Mouse (Mus musculus) neural tube, embryonic 15.5 days (tissue): Measurements from ENCODE around the gene Mien1. TPM values are rescaled to one million over a fixed set of nuclear protein-coding genes. Genes with fewer than 3 reads are reported as not detected.

Source experiments
- ATAC-seq: fragments of 200-750 bp; cut with Nextera tagmentation; 2 replicates; pipeline ENCODE4 v1.8.0; 2017; ENCODE audit warnings: mild to moderate bottlenecking, moderate TSS enrichment, moderate library complexity; ENCODE audit not compliant: low FRiP score
- H3K27ac ChIP-seq: fragments of 300-500 bp; sonication (generic); replicated peaks from 2 replicates; pipeline ENCODE4 v1.5.1; 2015; ENCODE audit warnings: mild to moderate bottlenecking, inconsistent platforms
- H3K27me3 ChIP-seq: fragments of 300-500 bp; sonication (generic); replicated peaks from 2 replicates; pipeline ENCODE4 v1.6.1; 2015; ENCODE audit warnings: inconsistent platforms
- H3K36me3 ChIP-seq: fragments of 300-500 bp; sonication (generic); 2 replicates; pipeline ENCODE4 v1.6.1; 2015; ENCODE audit warnings: inconsistent platforms
- H3K4me1 ChIP-seq: fragments of 300-500 bp; sonication (generic); 2 replicates; pipeline ENCODE4 v1.6.1; 2015; ENCODE audit warnings: inconsistent platforms
- H3K4me2 ChIP-seq: fragments of 300-500 bp; sonication (generic); 2 replicates; pipeline ENCODE4 v1.6.1; 2015; ENCODE audit warnings: inconsistent platforms, mild to moderate bottlenecking, moderate library complexity
- H3K4me3 ChIP-seq: fragments of 300-500 bp; sonication (generic); replicated peaks from 2 replicates; pipeline ENCODE4 v1.5.1; 2015; ENCODE audit warnings: mild to moderate bottlenecking, inconsistent platforms
- H3K9ac ChIP-seq: fragments of 300-500 bp; sonication (generic); replicated peaks from 2 replicates; pipeline ENCODE4 v1.6.1; 2015; ENCODE audit warnings: mild to moderate bottlenecking, inconsistent platforms
- H3K9me3 ChIP-seq: fragments of 300-500 bp; sonication (generic); replicated peaks from 2 replicates; pipeline ENCODE4 v1.6.1; 2016; ENCODE audit warnings: inconsistent platforms
- WGBS: fragments of 180-500 bp; shearing (Covaris S2); methylation state at CpG from one replicate; pipeline ENCODE4 v1.1.7; 2015; ENCODE audit warnings: mixed read lengths; 5-methylcytosine and 5-hydroxymethylcytosine counted together
- polyA plus RNA-seq: library from polyadenylated mRNA; unstranded; fragments of >200 nt; fragmentation: Nextera tagmentation; extraction: Ambion mirVana; gene quantifications from 2 replicates; pipeline ENCODE4 v1.2.1, GENCODE M21; 2015

The Mien1 gene
- polyA plus RNA-seq, 1 experiment from 2014 or later = 278 TPM

DNA sequence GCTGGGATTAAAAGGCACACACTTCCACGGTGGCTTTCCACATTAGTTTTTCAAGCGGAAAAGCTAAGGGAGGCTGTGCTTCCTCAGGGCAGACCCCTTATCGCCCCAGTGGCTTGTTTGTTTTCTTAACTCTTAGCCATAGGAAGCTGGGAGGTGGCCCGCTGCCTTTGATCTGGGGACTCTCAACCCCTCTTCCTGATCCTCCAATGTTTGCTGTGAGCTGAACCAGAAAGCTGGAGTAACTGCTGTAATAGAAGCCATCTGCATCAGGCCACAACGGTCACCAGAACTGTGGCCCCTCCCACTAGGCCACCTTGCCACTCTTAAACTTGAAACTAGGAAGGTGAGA, 7.4 kb upstream of the Mien1 start, which contains the start of gene Grb7:
Gene Grb7 (plus strand): TSS at position 182 of the 349 bp plus-strand sequence.
- Histone ChIP-seq H3K27ac (no peak within 1 kb of the TSS), H3K9ac (no peak within 1 kb of the TSS), H3K27me3 (peaks cover 37% of the 10 kb centered on the region), H3K36me3 (no peaks in the 10 kb centered on the region), H3K9me3 (no peaks in the 10 kb centered on the region), H3K4me1 (peaks cover 10% of the 10 kb centered on the region; the same call in 1 of the 2 replicates), H3K4me2 (peak within 1 kb of the TSS; percentile 30), H3K4me3 (peak within 1 kb of the TSS; percentile 4; the same call in 1 of the 2 replicates)
- WGBS = 17% methylated on average over 5 of the region's 5 CpGs
- ATAC-seq = no peak

DNA sequence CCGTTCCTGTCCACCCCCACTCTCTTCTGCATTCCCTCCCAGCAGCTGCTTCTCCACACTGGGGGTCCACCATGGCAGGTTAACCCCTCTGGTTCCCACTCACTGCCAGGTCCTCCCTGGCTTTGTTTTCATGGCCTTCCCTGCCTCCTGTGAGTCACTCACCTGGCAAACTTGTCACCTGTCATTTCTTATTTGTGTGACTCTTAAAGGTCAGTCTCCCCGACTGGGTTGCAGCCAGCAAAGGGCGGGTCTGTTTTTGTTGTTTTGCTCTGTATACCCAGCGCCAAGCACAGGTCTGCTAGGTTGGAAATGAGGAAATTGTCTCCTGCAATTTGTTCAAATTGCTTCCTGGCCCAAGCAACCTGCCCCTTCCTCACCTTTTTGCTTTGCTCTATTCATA, 6.9 kb upstream of the Mien1 start:
- no peak for ATAC-seq
- Histone ChIP-seq H3K4me3 (no peak overlapping the region), H3K4me1 (peaks cover 10% of the 10 kb centered on the region; the same call in 1 of the 2 replicates), H3K36me3 (no peaks in the 10 kb centered on the region), H3K9me3 (no peaks in the 10 kb centered on the region), H3K27ac (no peak overlapping the region), H3K9ac (no peak overlapping the region), H3K4me2 (no peak overlapping the region), H3K27me3 (peaks cover 37% of the 10 kb centered on the region)
- WGBS = 72% methylated on average over 4 of the region's 4 CpGs

DNA sequence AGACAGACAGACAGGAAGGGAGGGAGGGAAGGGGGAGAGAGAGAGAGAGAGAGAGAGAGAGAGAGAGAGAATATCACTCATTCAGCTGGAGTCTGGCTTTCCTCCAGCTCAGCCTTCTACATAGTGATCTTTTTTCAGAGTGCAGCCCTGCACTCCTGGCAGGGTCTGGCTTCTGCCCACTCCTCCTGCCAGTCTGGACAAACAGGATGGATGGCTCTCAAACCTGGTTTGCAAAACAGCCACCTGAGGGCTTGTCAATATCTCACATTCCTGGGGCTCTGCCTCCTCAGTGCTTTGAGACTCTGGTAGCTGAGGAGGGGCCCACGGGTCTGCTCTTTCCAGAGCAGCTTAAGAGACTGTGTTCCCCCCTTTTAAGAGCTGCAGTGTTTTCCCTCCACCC, 6.4 kb upstream of the Mien1 start:
- Histone ChIP-seq H3K4me2 (no peak overlapping the region), H3K4me1 (peaks cover 10% of the 10 kb centered on the region; the same call in 1 of the 2 replicates), H3K9me3 (no peaks in the 10 kb centered on the region), H3K4me3 (no peak overlapping the region), H3K36me3 (no peaks in the 10 kb centered on the region), H3K27me3 (peaks cover 37% of the 10 kb centered on the region), H3K27ac (no peak overlapping the region), H3K9ac (no peak overlapping the region)
- WGBS = 56% methylated on average over 1 of the region's 1 CpGs
- ATAC-seq = no peak

DNA sequence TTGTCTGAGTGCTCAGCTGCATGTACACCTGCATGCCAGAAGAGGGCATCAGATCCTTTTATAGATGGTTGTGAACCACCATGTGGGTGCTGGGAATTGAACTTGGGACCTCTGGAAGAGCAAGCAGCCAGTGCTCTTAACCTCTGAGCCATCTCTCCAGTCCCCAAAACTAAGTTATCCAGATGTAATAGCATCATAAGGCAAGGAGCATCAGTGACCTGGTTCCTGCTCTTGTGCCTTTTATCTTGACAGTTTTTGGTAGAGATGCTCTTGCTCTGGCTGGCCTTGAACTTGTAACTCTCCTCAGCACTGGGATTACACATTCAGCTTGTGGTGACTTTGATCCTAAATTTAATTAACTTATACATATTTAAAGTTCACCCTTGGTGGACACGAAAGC, 4.9 kb upstream of the Mien1 start:
- Histone ChIP-seq H3K4me2 (no peak overlapping the region), H3K36me3 (no peaks in the 10 kb centered on the region), H3K9ac (no peak overlapping the region), H3K4me1 (peaks cover 12% of the 10 kb centered on the region), H3K27me3 (peaks cover 31% of the 10 kb centered on the region), H3K27ac (no peak overlapping the region), H3K4me3 (no peak overlapping the region), H3K9me3 (no peaks in the 10 kb centered on the region)
- 94% methylated on average over 1 of the region's 1 CpGs for WGBS
- no peak for ATAC-seq

DNA sequence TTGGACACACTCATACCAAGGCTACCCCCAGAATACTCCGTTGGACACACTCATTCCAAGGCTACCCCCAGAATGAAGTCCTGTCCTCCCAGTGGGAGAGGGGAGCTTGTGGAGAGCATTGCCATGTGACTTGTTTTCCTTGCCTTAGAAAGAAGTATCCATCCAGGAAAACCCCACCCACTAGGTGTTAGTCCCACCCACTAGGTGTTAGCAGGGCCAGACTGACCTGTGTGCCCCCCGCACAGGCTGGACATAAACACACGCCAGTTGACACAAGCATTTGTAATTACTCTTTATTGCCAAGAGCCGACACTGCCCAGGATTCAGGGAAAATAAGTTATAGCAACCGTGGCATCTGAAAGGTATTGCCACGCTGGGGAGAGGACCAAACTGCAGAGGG, 1.4 kb downstream of the Mien1 start:
- peak overlapping the region; percentile 76; the same call in 1 of the 2 replicates for H3K4me2 ChIP-seq
- no peaks in the 10 kb centered on the region for H3K27me3 ChIP-seq
- WGBS = 85% methylated on average over 6 of the region's 6 CpGs
- 0 out of 2 replicates have a peak overlapping the region, but pooled peaks have one; percentile 61 for H3K9ac ChIP-seq
- H3K4me1 ChIP-seq = peaks cover 12% of the 10 kb centered on the region
- H3K9me3 ChIP-seq = no peaks in the 10 kb centered on the region
- no peak for ATAC-seq
- peak overlapping the region; percentile 90; the same call in 1 of the 2 replicates for H3K4me3 ChIP-seq
- no peak overlapping the region for H3K27ac ChIP-seq
- no peaks in the 10 kb centered on the region for H3K36me3 ChIP-seq

DNA sequence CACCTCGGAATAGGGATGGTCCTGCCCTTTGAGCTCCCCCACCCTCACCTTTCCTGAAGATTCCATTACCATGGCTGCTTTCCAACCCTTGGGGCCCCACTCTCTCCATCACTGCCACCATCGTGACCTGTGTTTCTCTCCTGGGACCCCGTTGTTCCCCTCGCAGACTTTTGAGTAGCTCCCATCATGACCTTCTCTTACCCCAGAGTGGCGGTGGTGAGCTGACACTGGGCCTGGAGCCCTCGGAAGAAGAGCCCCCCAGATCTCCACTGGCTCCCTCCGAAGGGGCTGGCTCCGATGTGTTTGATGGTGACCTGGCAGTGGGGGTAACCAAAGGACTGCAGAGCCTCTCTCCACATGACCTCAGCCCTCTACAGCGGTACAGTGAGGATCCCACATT, 3.1 kb downstream of the Mien1 start:
- Histone ChIP-seq H3K36me3 (no peaks in the 10 kb centered on the region), H3K9me3 (no peaks in the 10 kb centered on the region), H3K27me3 (no peaks in the 10 kb centered on the region), H3K4me1 (peaks cover 12% of the 10 kb centered on the region), H3K4me3 (no peak overlapping the region), H3K4me2 (no peak overlapping the region), H3K9ac (no peak overlapping the region), H3K27ac (no peak overlapping the region)
- ATAC-seq = no peak
- WGBS = 89% methylated on average over 9 of the region's 9 CpGs

DNA sequence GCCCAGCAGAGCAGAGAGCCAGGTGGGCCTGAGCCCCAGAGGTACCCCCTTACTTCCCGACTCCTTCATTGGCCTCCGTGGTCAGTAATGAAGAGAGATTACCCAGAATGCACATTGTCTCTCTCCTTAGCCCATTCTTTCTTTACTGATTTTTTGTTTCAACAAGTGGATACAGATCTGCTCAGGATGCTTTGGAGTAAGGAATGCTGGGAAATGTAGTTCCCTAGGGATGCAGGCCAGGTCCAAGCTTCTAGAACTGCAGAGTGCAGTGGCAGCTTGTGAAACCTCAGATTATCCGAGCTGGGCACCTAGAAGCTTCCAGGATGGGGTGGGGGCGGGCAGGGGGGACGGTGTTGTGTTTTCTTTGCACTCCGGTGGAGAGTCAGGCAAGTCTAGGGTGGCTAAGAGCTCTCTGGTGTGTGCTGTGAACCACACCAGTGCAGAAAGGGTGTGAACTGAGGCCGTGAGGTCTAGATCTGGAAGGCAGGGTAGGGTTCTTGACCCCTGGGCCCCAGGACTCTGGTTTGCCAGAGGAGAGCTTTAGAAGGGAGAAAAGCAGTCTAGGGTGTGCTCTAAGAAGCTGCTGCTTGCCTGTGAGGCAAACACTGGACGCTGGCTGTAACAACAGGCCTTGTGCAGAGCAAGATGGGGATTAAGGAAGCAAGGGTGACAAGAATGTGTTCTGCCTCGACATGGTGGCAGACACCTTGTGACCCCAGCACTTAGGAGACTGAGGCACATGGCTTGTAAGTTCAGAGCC, 6.9 kb downstream of the Mien1 start:
- Histone ChIP-seq H3K27me3 (no peaks in the 10 kb centered on the region), H3K4me2 (no peak overlapping the region), H3K9ac (no peak overlapping the region), H3K9me3 (no peaks in the 10 kb centered on the region), H3K4me3 (no peak overlapping the region), H3K27ac (no peak overlapping the region), H3K36me3 (no peaks in the 10 kb centered on the region), H3K4me1 (no peaks in the 10 kb centered on the region)
- ATAC-seq = no peak
- WGBS = 88% methylated on average over 9 of the region's 9 CpGs

DNA sequence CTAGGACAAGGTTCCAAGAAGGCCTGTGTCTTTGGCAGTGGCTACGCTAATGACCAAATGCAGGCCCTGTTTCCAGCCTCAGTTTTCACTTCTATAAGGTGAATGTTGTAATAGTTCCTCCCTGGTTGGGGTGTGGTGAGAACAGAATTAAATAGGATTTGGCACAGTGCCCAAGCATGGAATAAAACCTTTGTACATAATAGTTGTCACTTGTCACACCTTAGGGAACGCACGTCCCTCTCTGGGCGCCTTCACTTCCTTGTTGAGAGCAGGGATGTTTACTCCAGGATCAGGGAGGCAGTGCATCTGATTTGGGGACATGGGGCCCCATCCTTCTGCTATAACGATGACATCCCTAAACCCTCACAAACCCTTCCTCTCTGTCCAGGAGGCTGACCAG, 10.4 kb downstream of the Mien1 start:
- 92% methylated on average over 5 of the region's 5 CpGs for WGBS
- no peak for ATAC-seq
- H3K9ac ChIP-seq = no peak overlapping the region

DNA sequence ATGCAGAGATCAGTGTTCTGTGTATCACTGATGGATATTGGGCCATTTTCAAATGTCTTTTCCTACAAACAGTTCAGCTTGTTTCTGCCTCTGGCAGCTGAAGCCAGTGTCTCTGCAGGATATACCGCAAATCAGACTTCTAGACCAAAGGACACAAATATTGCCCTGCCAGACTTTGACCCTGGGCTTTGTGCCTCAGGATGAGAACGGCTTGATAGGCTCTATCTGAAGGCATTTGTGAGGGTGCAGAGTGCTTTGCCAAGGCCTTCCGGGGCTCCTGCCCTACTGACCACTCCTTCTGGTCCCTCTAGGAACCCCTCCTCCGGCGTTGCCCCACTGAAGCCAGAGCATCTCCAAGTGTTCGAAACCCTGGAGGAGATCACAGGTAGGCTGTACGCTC, 12.2 kb downstream of the Mien1 start:
- H3K36me3 ChIP-seq = no peaks in the 10 kb centered on the region
- no peak overlapping the region for H3K4me3 ChIP-seq
- no peak overlapping the region for H3K4me2 ChIP-seq
- H3K9ac ChIP-seq = no peak overlapping the region
- WGBS = 93% methylated on average over 7 of the region's 7 CpGs
- ATAC-seq = no peak
- H3K27ac ChIP-seq = no peak overlapping the region
- no peaks in the 10 kb centered on the region for H3K9me3 ChIP-seq
- no peaks in the 10 kb centered on the region for H3K4me1 ChIP-seq
- H3K27me3 ChIP-seq = no peaks in the 10 kb centered on the region

More for the DNA sequence above, 10.4 kb downstream of the Mien1 start:
- H3K27ac ChIP-seq = no peak overlapping the region
- H3K4me1 ChIP-seq = no peaks in the 10 kb centered on the region
- H3K9me3 ChIP-seq = no peaks in the 10 kb centered on the region
- H3K4me3 ChIP-seq = no peak overlapping the region
- H3K27me3 ChIP-seq = no peaks in the 10 kb centered on the region
- no peak overlapping the region for H3K4me2 ChIP-seq
- no peaks in the 10 kb centered on the region for H3K36me3 ChIP-seq

DNA sequence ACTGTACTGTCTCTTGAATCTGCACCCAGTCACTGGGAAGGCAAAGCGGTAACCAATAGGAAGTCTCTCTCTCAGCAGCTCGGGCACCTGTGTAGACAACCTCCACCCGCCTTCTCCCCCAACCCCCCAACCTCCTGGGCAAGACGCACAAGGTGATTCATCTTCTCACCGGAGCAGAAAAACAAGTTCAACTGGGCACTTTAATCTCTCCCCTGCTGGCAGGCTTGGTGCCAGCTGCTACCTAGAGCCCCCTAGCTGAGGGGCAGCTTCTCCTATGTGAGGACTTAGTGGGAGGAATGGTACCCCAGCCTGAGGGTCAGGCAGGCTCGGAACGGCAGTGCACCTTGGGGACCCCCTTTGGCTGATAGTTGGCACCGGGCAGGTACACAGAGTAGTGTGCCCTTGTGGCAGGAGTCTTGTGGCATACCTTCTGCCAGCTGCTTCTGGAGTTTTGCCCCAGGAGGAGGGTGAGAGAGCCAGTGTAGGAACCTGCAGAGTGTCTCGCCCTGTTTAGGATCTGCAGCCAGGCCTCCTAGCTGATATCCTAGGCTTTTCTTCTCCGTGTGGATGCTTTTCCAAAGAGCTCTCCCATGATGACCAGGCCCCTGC, 19.7 kb downstream of the Mien1 start:
- H3K4me2 ChIP-seq = no peak overlapping the region
- 83% methylated on average over 10 of the region's 10 CpGs for WGBS
- no peak overlapping the region for H3K9ac ChIP-seq
- H3K27me3 ChIP-seq = no peaks in the 10 kb centered on the region
- ATAC-seq = no peak
- no peak overlapping the region for H3K4me3 ChIP-seq
- peaks cover 6% of the 10 kb centered on the region for H3K4me1 ChIP-seq
- no peaks in the 10 kb centered on the region for H3K36me3 ChIP-seq
- H3K27ac ChIP-seq = no peak overlapping the region
- no peaks in the 10 kb centered on the region for H3K9me3 ChIP-seq

DNA sequence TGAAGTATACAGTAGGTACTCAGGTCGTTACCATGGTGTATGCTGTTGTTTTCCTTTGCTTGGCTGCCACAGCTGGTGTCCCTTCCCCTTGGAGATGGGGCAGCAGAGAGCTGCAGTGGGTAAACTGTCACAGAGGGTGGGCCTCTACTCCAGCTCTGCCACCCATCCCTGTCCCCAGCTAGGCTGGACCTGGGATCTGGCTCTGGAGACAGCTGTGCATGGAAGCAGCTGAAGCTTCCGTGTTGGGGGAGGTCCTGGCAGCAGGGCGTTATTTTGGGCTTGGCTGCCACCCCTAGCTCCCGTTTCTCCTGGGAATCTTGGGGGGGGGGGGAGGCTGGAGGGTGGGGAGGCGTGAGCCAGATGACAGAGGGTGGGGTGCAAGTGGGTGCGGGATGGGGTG, 20.5 kb downstream of the Mien1 start:
- H3K27ac ChIP-seq = no peak overlapping the region
- peaks cover 14% of the 10 kb centered on the region for H3K4me1 ChIP-seq
- 70% methylated on average over 6 of the region's 6 CpGs for WGBS
- H3K36me3 ChIP-seq = no peaks in the 10 kb centered on the region
- no peak overlapping the region for H3K4me3 ChIP-seq
- no peak for ATAC-seq
- H3K4me2 ChIP-seq = no peak overlapping the region
- no peak overlapping the region for H3K9ac ChIP-seq
- H3K9me3 ChIP-seq = no peaks in the 10 kb centered on the region
- no peaks in the 10 kb centered on the region for H3K27me3 ChIP-seq

DNA sequence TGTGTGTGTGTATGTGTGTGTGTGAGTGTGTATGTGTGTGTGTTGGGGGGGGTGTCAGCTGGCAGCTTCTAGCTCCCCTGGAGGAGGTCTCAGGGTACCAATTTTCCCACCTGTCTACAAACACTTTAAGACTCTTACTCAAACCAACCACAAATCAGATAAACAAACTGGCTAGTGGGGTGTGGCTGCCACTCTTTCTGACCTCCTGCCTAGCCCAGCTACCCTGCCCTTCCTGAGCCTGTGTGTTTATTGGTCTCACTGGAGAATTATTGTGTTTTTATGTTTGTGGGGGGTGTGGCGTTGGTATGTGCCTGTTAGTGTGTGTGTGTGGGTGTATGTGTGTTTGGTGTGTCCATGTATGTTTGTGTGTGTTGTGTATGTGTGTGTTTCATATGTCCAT, 21.7 kb downstream of the Mien1 start:
- H3K27ac ChIP-seq = no peak overlapping the region
- no peaks in the 10 kb centered on the region for H3K36me3 ChIP-seq

More for the DNA sequence above, 21.7 kb downstream of the Mien1 start:
- no peak overlapping the region for H3K4me2 ChIP-seq
- peaks cover 25% of the 10 kb centered on the region for H3K4me1 ChIP-seq
- 93% methylated on average over 1 of the region's 1 CpGs for WGBS
- no peaks in the 10 kb centered on the region for H3K9me3 ChIP-seq
- H3K9ac ChIP-seq = no peak overlapping the region
- peaks cover 10% of the 10 kb centered on the region for H3K27me3 ChIP-seq
- H3K4me3 ChIP-seq = no peak overlapping the region
- no peak for ATAC-seq
